ENCODE assay signal across 27 mouse cellular contexts in the genomic region with DNA sequence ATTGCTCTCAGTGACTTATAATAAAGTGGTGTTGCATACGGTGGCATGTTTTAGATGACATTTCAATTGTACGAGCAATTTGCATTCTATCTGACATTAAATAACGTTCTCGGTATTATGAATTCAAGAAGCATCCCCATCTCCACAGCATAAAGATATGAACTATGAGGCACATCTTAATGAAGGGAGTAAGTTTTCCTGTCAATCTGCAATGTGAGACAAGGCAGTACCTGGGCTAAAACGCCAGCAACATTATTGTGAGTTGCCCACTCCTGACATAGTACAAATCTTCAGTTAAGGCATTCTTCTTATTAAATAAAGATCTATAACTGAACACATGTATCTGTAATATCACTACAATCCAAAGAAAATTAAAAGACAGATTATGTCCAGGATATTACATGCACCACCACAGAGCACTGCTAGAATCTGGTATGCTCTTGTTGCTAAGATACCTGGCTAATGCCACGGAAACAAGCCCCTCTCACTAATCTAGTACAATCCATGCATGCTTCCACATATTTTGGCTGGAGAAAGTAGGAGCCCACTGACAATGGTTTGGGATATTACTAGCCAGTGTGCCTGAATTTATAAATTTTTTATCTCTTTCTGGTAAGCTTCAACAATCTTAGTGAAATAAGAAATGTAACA.
DNase-seq lines count a peak whose midpoint lies in the region; ATAC-seq and TF ChIP-seq lines count a peak whose summit lies in the region.
"Had no signal": no experiment of that assay in that cellular context is flagged by ENCODE, and none has a peak within 500 bp of the region (broad histone marks: within the 10 kb centered on the region; RNA-seq: fewer than 3 reads in every experiment).

No protein-coding gene starts in this region.

- no peak overlapping the region for H3K4me3 ChIP-seq in embryonic facial prominence, embryonic 11.5 days (ENCODE audit: low read depth, low read length)
- H3K4me3 ChIP-seq in embryonic facial prominence, embryonic 10.5 days: no peak overlapping the region
- H3K4me3 ChIP-seq in hindbrain, postnatal 0 days (ENCODE audit: low read length): no peak overlapping the region
- H3K4me3 ChIP-seq in hindbrain, embryonic 10.5 days: no peak overlapping the region
- H3K4me3 ChIP-seq in forebrain, postnatal 0 days (ENCODE audit: low read depth, low read length): no peak overlapping the region
- H3K4me3 ChIP-seq in gastrocnemius, adult 2 months: no peak overlapping the region
- H3K4me3 ChIP-seq: erythroblast, embryonic 14.5 days; heart, adult 2 months; heart, embryonic 12.5 days; liver, embryonic 12.5 days had no signal

- no peaks in the 10 kb centered on the region for H3K27me3 ChIP-seq in embryonic facial prominence, embryonic 11.5 days (ENCODE audit: control insufficient read depth, insufficient read depth, low read length)
- no peaks in the 10 kb centered on the region for H3K27me3 ChIP-seq in embryonic facial prominence, embryonic 10.5 days (replicated peaks; ENCODE audit: low read depth, poor library complexity, severe bottlenecking)
- no peaks in the 10 kb centered on the region for H3K27me3 ChIP-seq in hindbrain, postnatal 0 days (ENCODE audit: insufficient read depth, low read length)
- no peaks in the 10 kb centered on the region for H3K27me3 ChIP-seq in hindbrain, embryonic 10.5 days (ENCODE audit: insufficient read depth, poor library complexity, severe bottlenecking)
- no peaks in the 10 kb centered on the region for H3K27me3 ChIP-seq in forebrain, postnatal 0 days (ENCODE audit: insufficient read depth, low read length)
- H3K27me3 ChIP-seq: CH12.LX; heart, embryonic 12.5 days; liver, embryonic 12.5 days had no signal

- no peaks in the 10 kb centered on the region for H3K9me3 ChIP-seq in embryonic facial prominence, embryonic 11.5 days (replicated peaks; ENCODE audit: control insufficient read depth, low read length)
- H3K9me3 ChIP-seq in embryonic facial prominence, embryonic 10.5 days: no peaks in the 10 kb centered on the region
- no peaks in the 10 kb centered on the region for H3K9me3 ChIP-seq in hindbrain, postnatal 0 days (ENCODE audit: low read length)
- no peaks in the 10 kb centered on the region for H3K9me3 ChIP-seq in hindbrain, embryonic 10.5 days
- H3K9me3 ChIP-seq in forebrain, postnatal 0 days (ENCODE audit: low read length): no peaks in the 10 kb centered on the region
- H3K9me3 ChIP-seq: heart, embryonic 12.5 days; liver, embryonic 12.5 days had no signal

- no peak overlapping the region for H3K27ac ChIP-seq in embryonic facial prominence, embryonic 11.5 days (replicated peaks; ENCODE audit: low read depth, low read length)
- no peak overlapping the region for H3K27ac ChIP-seq in embryonic facial prominence, embryonic 10.5 days (replicated peaks)
- no peak overlapping the region for H3K27ac ChIP-seq in hindbrain, postnatal 0 days
- no peak overlapping the region for H3K27ac ChIP-seq in hindbrain, embryonic 10.5 days
- H3K27ac ChIP-seq in forebrain, postnatal 0 days (ENCODE audit: low read depth, low read length): no peak overlapping the region
- no peak overlapping the region for H3K27ac ChIP-seq in gastrocnemius, adult 2 months
- H3K27ac ChIP-seq: heart, adult 2 months; liver, embryonic 12.5 days had no signal

- H3K4me1 ChIP-seq in embryonic facial prominence, embryonic 11.5 days (ENCODE audit: control insufficient read depth, insufficient read depth, low read length): no peaks in the 10 kb centered on the region
- peaks cover 6% of the 10 kb centered on the region for H3K4me1 ChIP-seq in embryonic facial prominence, embryonic 10.5 days
- no peaks in the 10 kb centered on the region for H3K4me1 ChIP-seq in hindbrain, postnatal 0 days (ENCODE audit: insufficient read depth, low read length)
- no peaks in the 10 kb centered on the region for H3K4me1 ChIP-seq in hindbrain, embryonic 10.5 days (replicated peaks)
- H3K4me1 ChIP-seq in forebrain, postnatal 0 days (ENCODE audit: insufficient read depth): no peaks in the 10 kb centered on the region
- H3K4me1 ChIP-seq: heart, embryonic 12.5 days; liver, embryonic 12.5 days had no signal

- intact Hi-C loops in gastrocnemius, adult 2 months (cut with DNase I): no loop called here

- TF ChIP-seq POLR2A in brain, embryonic 14.5 days (IDR thresholded peaks at IDR 0.05; ENCODE audit: borderline replicate concordance, extremely low read depth, insufficient read depth, insufficient read length, poor library complexity, severe bottlenecking): no peak

- ATAC-seq in embryonic facial prominence, embryonic 11.5 days (replicated peaks; ENCODE audit: insufficient number of reproducible peaks, low FRiP score, low TSS enrichment, low read depth): no peak
- ATAC-seq in hindbrain, postnatal 0 days: peak; percentile 70; the same call in 1 of the 2 replicates
- peak; percentile 65; the same call in 1 of the 2 replicates for ATAC-seq in forebrain, postnatal 0 days
- ATAC-seq: intestine, postnatal 0 days; liver, embryonic 12.5 days; liver, postnatal 0 days had no signal

- WGBS in embryonic facial prominence, embryonic 11.5 days: 80% methylated on average over 6 of the region's 6 CpGs
- 87% methylated on average over 6 of the region's 6 CpGs for WGBS in embryonic facial prominence, embryonic 10.5 days
- WGBS in hindbrain, postnatal 0 days: 58% methylated on average over 6 of the region's 6 CpGs
- WGBS in hindbrain, embryonic 10.5 days: 89% methylated on average over 6 of the region's 6 CpGs
- WGBS in forebrain, postnatal 0 days: 65% methylated on average over 6 of the region's 6 CpGs

- TF ChIP-seq CTCF in hindbrain, postnatal 0 days (IDR thresholded peaks at IDR 0.05; ENCODE audit: low read depth): no peak
- TF ChIP-seq CTCF in brain, embryonic 14.5 days (IDR thresholded peaks at IDR 0.05; ENCODE audit: borderline replicate concordance, extremely low read depth, insufficient read depth, insufficient read length): no peak
- no peak for TF ChIP-seq CTCF in forebrain, postnatal 0 days (IDR thresholded peaks at IDR 0.05; ENCODE audit: low read depth)
- no peak for TF ChIP-seq CTCF in gastrocnemius, adult 2 months (IDR thresholded peaks at IDR 0.05)

- H3K36me3 ChIP-seq in embryonic facial prominence, embryonic 11.5 days (replicated peaks; ENCODE audit: control insufficient read depth, insufficient read depth, low read depth, low read length): no peaks in the 10 kb centered on the region
- H3K36me3 ChIP-seq in embryonic facial prominence, embryonic 10.5 days (replicated peaks): no peaks in the 10 kb centered on the region
- no peaks in the 10 kb centered on the region for H3K36me3 ChIP-seq in hindbrain, postnatal 0 days (ENCODE audit: insufficient read depth, low read length)
- H3K36me3 ChIP-seq in hindbrain, embryonic 10.5 days: no peaks in the 10 kb centered on the region
- H3K36me3 ChIP-seq in forebrain, postnatal 0 days (ENCODE audit: insufficient read depth): no peaks in the 10 kb centered on the region
- H3K36me3 ChIP-seq: heart, embryonic 12.5 days; liver, embryonic 12.5 days had no signal

- no peak overlapping the region for H3K4me2 ChIP-seq in embryonic facial prominence, embryonic 11.5 days (ENCODE audit: low read depth, low read length)
- H3K4me2 ChIP-seq in hindbrain, postnatal 0 days (ENCODE audit: low read depth, low read length): no peak overlapping the region
- H3K4me2 ChIP-seq in forebrain, postnatal 0 days (ENCODE audit: low read depth): no peak overlapping the region
- H3K4me2 ChIP-seq: heart, embryonic 12.5 days; liver, embryonic 12.5 days had no signal

- DNase-seq in embryonic facial prominence, embryonic 11.5 days (ENCODE audit: low spot score): peak; percentile 31
- DNase-seq in embryonic facial prominence, embryonic 10.5 days (ENCODE audit: low spot score): no peak
- peak; percentile 30 for DNase-seq in hindbrain, postnatal 0 days (ENCODE audit: low spot score)
- DNase-seq in hindbrain, embryonic 10.5 days (ENCODE audit: low spot score): no peak
- peak; percentile 62 for DNase-seq in brain, embryonic 14.5 days (ENCODE audit: low read depth)
- peak; percentile 22 for DNase-seq in forebrain, postnatal 0 days
- no peak for DNase-seq in gastrocnemius, adult 2 months
- no peak for DNase-seq in gastrocnemius, adult 18-20 months (ENCODE audit: low spot score)
- DNase-seq: adrenal gland, postnatal 10 days; cerebellum, adult 11-12 months; cerebellum, adult 9-11 months; embryo, embryonic 11 days; gastrocnemius, postnatal 36 days; heart, adult 2 months; heart, postnatal 4 days; kidney, adult 9 months; kidney, postnatal 10 days; layer of hippocampus, postnatal 36 days; left cerebral cortex, postnatal 4 days; liver, postnatal 0 days; lung, postnatal 36 days; thymus, postnatal 14 days had no signal

- no peak overlapping the region for H3K9ac ChIP-seq in embryonic facial prominence, embryonic 11.5 days (replicated peaks; ENCODE audit: low read length)
- H3K9ac ChIP-seq in hindbrain, postnatal 0 days (replicated peaks; ENCODE audit: low read length): no peak overlapping the region
- no peak overlapping the region for H3K9ac ChIP-seq in forebrain, postnatal 0 days
- H3K9ac ChIP-seq: heart, embryonic 12.5 days; liver, embryonic 12.5 days; liver, postnatal 0 days had no signal

Comparison
In these comparisons a context has a peak if more than half of its experiments do, and no peak if none do; other contexts are left out.
1. DNase-seq: peak in embryonic facial prominence, embryonic 11.5 days (single experiment), hindbrain, postnatal 0 days (single experiment), brain, embryonic 14.5 days (single experiment) and forebrain, postnatal 0 days (single experiment); none in embryonic facial prominence, embryonic 10.5 days (single experiment), hindbrain, embryonic 10.5 days (single experiment), gastrocnemius, adult 2 months (single experiment) and gastrocnemius, adult 18-20 months (single experiment).